Mouse (Mus musculus) lung, embryonic 14.5 days (tissue): ENCODE results near the gene Fam168b. TPM values are rescaled to one million over a fixed set of nuclear protein-coding genes. Genes with fewer than 3 reads are reported as not detected.

ENCODE experiments used
- ATAC-seq: fragments of 200-750 bp; cut with Nextera tagmentation; 2 replicates; pipeline ENCODE4 v1.8.0; 2017; ENCODE audit warnings: mild to moderate bottlenecking, moderate TSS enrichment, moderate library complexity; ENCODE audit not compliant: insufficient read depth
- DNase-seq: peaks from one replicate; pipeline ENCODE4 v3.0.0-alpha.2; 2015
- H3K27ac ChIP-seq: fragments of 300-500 bp; sonication (generic); 2 replicates; pipeline ENCODE4 v1.5.1; 2014; ENCODE audit warnings: low read depth, mild to moderate bottlenecking, moderate library complexity
- H3K27me3 ChIP-seq: fragments of 300-500 bp; sonication (generic); 2 replicates; pipeline ENCODE4 v1.6.1; 2014; ENCODE audit warnings: low read length, control low read depth; ENCODE audit not compliant: insufficient read depth
- H3K36me3 ChIP-seq: fragments of 300-500 bp; sonication (generic); 2 replicates; pipeline ENCODE4 v1.6.1; 2014; ENCODE audit warnings: control low read depth; ENCODE audit not compliant: insufficient read depth
- H3K4me1 ChIP-seq: fragments of 300-500 bp; sonication (generic); 2 replicates; pipeline ENCODE4 v1.6.1; 2014; ENCODE audit warnings: antibody characterized with exemption, control low read depth; ENCODE audit not compliant: insufficient read depth
- H3K4me2 ChIP-seq: fragments of 300-500 bp; sonication (generic); 2 replicates; pipeline ENCODE4 v1.6.1; 2014; ENCODE audit warnings: mild to moderate bottlenecking
- H3K4me3 ChIP-seq: fragments of 300-500 bp; sonication (generic); 2 replicates; pipeline ENCODE4 v1.5.1; 2014; ENCODE audit warnings: low read depth, low read length
- H3K9ac ChIP-seq: fragments of 300-500 bp; sonication (generic); 2 replicates; pipeline ENCODE4 v1.6.1; 2014
- H3K9me3 ChIP-seq: fragments of 300-500 bp; sonication (generic); 2 replicates; pipeline ENCODE4 v1.6.1; 2016; ENCODE audit warnings: low read depth, low read length, control low read depth
- CTCF ChIP-seq: IDR thresholded peaks from 2 replicates; pipeline ENCODE4 v1.5.1; 2016; ENCODE audit warnings: antibody characterized with exemption, low read depth
- WGBS: fragments of 180-500 bp; shearing (Covaris S2); extraction: QIAGEN DNeasy Blood & Tissue Kit; methylation state at CpG from one replicate; pipeline ENCODE4 v1.1.7; 2014; 5-methylcytosine and 5-hydroxymethylcytosine counted together
- polyA plus RNA-seq: library from polyadenylated mRNA; unstranded; fragments of >200 nt; fragmentation: Nextera tagmentation; extraction: Ambion mirVana; gene quantifications from 2 replicates; pipeline ENCODE4 v1.2.1, GENCODE M21; 2014

Gene Fam168b
- polyA plus RNA-seq, 1 experiment from 2014 or later, result 86.0 TPM

GRCm38 (mm10) chr1:34815843-34816242 lies 27.0 kb downstream of the Fam168b start:
- Histone ChIP-seq H3K36me3 (peaks cover 97% of the 10 kb centered on the region), H3K4me2 (no peak overlapping the region), H3K27me3 (no peaks in the 10 kb centered on the region), H3K9ac (no peak overlapping the region), H3K4me3 (no peak overlapping the region), H3K9me3 (no peaks in the 10 kb centered on the region), H3K27ac (no peak overlapping the region), H3K4me1 (no peaks in the 10 kb centered on the region)
- no peak for TF ChIP-seq CTCF
- WGBS, result 73% methylated on average over 6 of the region's 6 CpGs
- no peak for ATAC-seq
- no peak for DNase-seq

GRCm38 (mm10) chr1:34812407-34813247 lies 30.2 kb downstream of the Fam168b start:
- Histone ChIP-seq H3K27me3 (no peaks in the 10 kb centered on the region), H3K27ac (no peak overlapping the region), H3K9ac (no peak overlapping the region), H3K36me3 (peaks cover 78% of the 10 kb centered on the region), H3K4me3 (no peak overlapping the region), H3K9me3 (no peaks in the 10 kb centered on the region), H3K4me2 (no peak overlapping the region), H3K4me1 (no peaks in the 10 kb centered on the region)
- 0 out of 2 replicates have a peak, but pooled peaks have one; percentile 10 for TF ChIP-seq CTCF
- WGBS, result 90% methylated on average over 13 of the region's 13 CpGs
- DNase-seq, result no peak
- ATAC-seq, result no peak

GRCm38 (mm10) chr1:34811581-34811980 lies 31.3 kb downstream of the Fam168b start:
- no peaks in the 10 kb centered on the region for H3K27me3 ChIP-seq
- H3K27ac ChIP-seq, result no peak overlapping the region
- ATAC-seq (0 out of 2 replicates have a peak, but pooled peaks have one; percentile 22), DNase-seq (no peak)
- no peak overlapping the region for H3K4me3 ChIP-seq
- H3K9me3 ChIP-seq, result no peaks in the 10 kb centered on the region
- no peaks in the 10 kb centered on the region for H3K4me1 ChIP-seq
- TF ChIP-seq CTCF, result no peak
- H3K36me3 ChIP-seq, result peaks cover 67% of the 10 kb centered on the region
- H3K4me2 ChIP-seq, result no peak overlapping the region
- 40% methylated on average over 6 of the region's 6 CpGs for WGBS
- no peak overlapping the region for H3K9ac ChIP-seq

GRCm38 (mm10) chr1:34811035-34811434 lies 31.8 kb downstream of the Fam168b start:
- Histone ChIP-seq H3K36me3 (peaks cover 62% of the 10 kb centered on the region), H3K4me3 (no peak overlapping the region), H3K4me2 (no peak overlapping the region), H3K9me3 (no peaks in the 10 kb centered on the region), H3K9ac (no peak overlapping the region), H3K4me1 (0 out of 2 replicates have a peak, but pooled peaks cover 1% of the 10 kb centered on the region), H3K27me3 (no peaks in the 10 kb centered on the region), H3K27ac (no peak overlapping the region)
- WGBS, result 69% methylated on average over 6 of the region's 6 CpGs
- TF ChIP-seq CTCF, result no peak
- DNase-seq (no peak), ATAC-seq (no peak)

- 0 out of 2 replicates have a peak, but pooled peaks cover 3% of the 10 kb centered on the region for H3K4me1 ChIP-seq
- WGBS, result 77% methylated on average over 11 of the region's 11 CpGs
- DNase-seq, result no peak
- peaks cover 55% of the 10 kb centered on the region for H3K36me3 ChIP-seq
- H3K4me2 ChIP-seq, result no peak overlapping the region
- H3K9ac ChIP-seq, result no peak overlapping the region
- H3K9me3 ChIP-seq, result no peaks in the 10 kb centered on the region
- ATAC-seq, result no peak
- TF ChIP-seq CTCF, result no peak
- no peaks in the 10 kb centered on the region for H3K27me3 ChIP-seq
- no peak overlapping the region for H3K4me3 ChIP-seq
- no peak overlapping the region for H3K27ac ChIP-seq
Observed at GRCm38 (mm10) chr1:34810293-34810692, 32.6 kb downstream of the Fam168b start.

- no peak overlapping the region for H3K27ac ChIP-seq
- H3K36me3 ChIP-seq, result peaks cover 36% of the 10 kb centered on the region
- 0 out of 2 replicates have a peak, but pooled peaks cover 3% of the 10 kb centered on the region for H3K4me1 ChIP-seq
- TF ChIP-seq CTCF, result no peak
- no peaks in the 10 kb centered on the region for H3K27me3 ChIP-seq
- H3K4me2 ChIP-seq, result no peak overlapping the region
- WGBS, result 87% methylated on average over 8 of the region's 8 CpGs
- H3K9ac ChIP-seq, result no peak overlapping the region
- no peaks in the 10 kb centered on the region for H3K9me3 ChIP-seq
- DNase-seq (no peak), ATAC-seq (no peak)
- H3K4me3 ChIP-seq, result no peak overlapping the region
Observed at GRCm38 (mm10) chr1:34808445-34808844, 34.4 kb downstream of the Fam168b start.

- H3K27ac ChIP-seq, result no peak overlapping the region
- no peak overlapping the region for H3K9ac ChIP-seq
- H3K9me3 ChIP-seq, result no peaks in the 10 kb centered on the region
- H3K36me3 ChIP-seq, result peaks cover 12% of the 10 kb centered on the region
- 0 out of 2 replicates have a peak, but pooled peaks cover 3% of the 10 kb centered on the region for H3K4me1 ChIP-seq
- no peak for TF ChIP-seq CTCF
- DNase-seq, result no peak
- ATAC-seq, result no peak
- H3K27me3 ChIP-seq, result no peaks in the 10 kb centered on the region
- 24% methylated on average over 35 of the region's 35 CpGs for WGBS
- H3K4me3 ChIP-seq, result no peak overlapping the region
- no peak overlapping the region for H3K4me2 ChIP-seq
Observed at GRCm38 (mm10) chr1:34805931-34806520, 36.8 kb downstream of the Fam168b start.
